Mouse (Mus musculus) E14TG2a.4 (cell line): ENCODE data around the gene Pros1.

Source experiments
- CTCF ChIP-seq: conservative IDR thresholded peaks from 2 replicates; pipeline ENCODE4 v1.5.1; 2014; ENCODE audit warnings: low read length
- NANOG ChIP-seq: IDR thresholded peaks from 2 replicates; pipeline ENCODE4 v1.6.1; 2014; ENCODE audit warnings: borderline replicate concordance, low read length, mixed read lengths
- POU5F1 ChIP-seq: IDR thresholded peaks from 2 replicates; pipeline ENCODE4 v1.6.1; 2014; ENCODE audit warnings: low read length, borderline replicate concordance

DNA sequence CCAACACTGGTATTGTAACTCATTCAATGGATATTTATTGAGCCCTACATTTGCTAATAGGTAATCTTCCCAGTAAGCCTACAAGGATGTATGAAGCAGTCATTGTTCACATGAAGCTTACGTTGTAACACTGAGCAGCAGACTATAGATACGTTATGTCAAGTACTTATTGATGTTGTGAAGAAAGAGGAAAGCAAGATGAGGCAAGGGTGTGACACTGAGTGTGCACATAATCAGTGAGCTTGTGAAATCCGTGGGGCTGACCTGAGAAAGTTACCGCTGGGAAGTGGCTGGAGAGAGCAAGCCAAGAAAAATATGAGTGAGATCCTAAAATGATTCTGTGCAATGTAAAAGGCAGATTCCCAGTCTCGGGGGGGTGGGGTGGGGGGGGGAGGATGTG, 61.4 kb downstream of the Pros1 start:
- TF ChIP-seq CTCF (no peak), POU5F1 (no peak), NANOG (no peak)
